In genomic region chr6:8160001-8160400, GRCm38 (mm10) we compare ENCODE assay signal across 27 mouse cellular contexts. TPM values are rescaled to one million over a fixed set of nuclear protein-coding genes. Genes with fewer than 3 reads are reported as not detected.
DNase-seq lines count a peak whose midpoint lies in the region; ATAC-seq and TF ChIP-seq lines count a peak whose summit lies in the region.
"Had no signal": no experiment of that assay in that cellular context is flagged by ENCODE, and none has a peak within 500 bp of the region (broad histone marks: within the 10 kb centered on the region; RNA-seq: fewer than 3 reads in every experiment).

No protein-coding gene starts in this region.

- H3K4me3 ChIP-seq in embryonic facial prominence, embryonic 14.5 days (ENCODE audit: low read depth, low read length) = no peak overlapping the region
- H3K4me3 ChIP-seq in embryonic facial prominence, embryonic 10.5 days = no peak overlapping the region
- H3K4me3 ChIP-seq in embryonic fibroblast, embryonic 13.5 days (ENCODE audit: insufficient read depth, low read length) = no peak overlapping the region
- H3K4me3 ChIP-seq in myocyte = no peak overlapping the region
- no peak overlapping the region for H3K4me3 ChIP-seq in heart, embryonic 11.5 days (ENCODE audit: low read depth, low read length)
- H3K4me3 ChIP-seq: embryonic facial prominence, embryonic 12.5 days; embryonic facial prominence, embryonic 15.5 days; forebrain, embryonic 10.5 days; forebrain, embryonic 12.5 days had no signal

- peak; percentile 48 for DNase-seq in embryonic facial prominence, embryonic 14.5 days (ENCODE audit: low spot score)
- DNase-seq in embryonic facial prominence, embryonic 10.5 days (ENCODE audit: low spot score) = no peak
- DNase-seq: adrenal gland, adult 8-10 months; adrenal gland, postnatal 25 days; B cell, adult 2 months; cerebellum, adult 11 months; cerebellum, adult 18-20 months; cerebellum, adult 8-10 months; cerebellum, adult 9-11 months; cerebellum, postnatal 14 days; cerebellum, postnatal 36 days; embryo, embryonic 11 days had no signal

- H3K4me2 ChIP-seq in embryonic facial prominence, embryonic 14.5 days (ENCODE audit: low read depth, low read length) = no peak overlapping the region
- peak overlapping the region; percentile 18 for H3K4me2 ChIP-seq in myocyte (ENCODE audit: low read depth)
- no peak overlapping the region for H3K4me2 ChIP-seq in heart, embryonic 11.5 days
- H3K4me2 ChIP-seq: embryonic facial prominence, embryonic 12.5 days; embryonic facial prominence, embryonic 15.5 days; forebrain, embryonic 12.5 days had no signal

- H3K9ac ChIP-seq in embryonic facial prominence, embryonic 14.5 days (ENCODE audit: low read depth, low read length) = no peak overlapping the region
- H3K9ac ChIP-seq in heart, embryonic 11.5 days (ENCODE audit: low read depth, low read length) = no peak overlapping the region
- H3K9ac ChIP-seq: embryonic facial prominence, embryonic 12.5 days; embryonic facial prominence, embryonic 15.5 days; forebrain, embryonic 12.5 days had no signal

- peaks cover 4% of the 10 kb centered on the region; the same call in 1 of the 2 replicates for H3K4me1 ChIP-seq in embryonic facial prominence, embryonic 14.5 days (ENCODE audit: control insufficient read depth, insufficient read depth, low read length)
- H3K4me1 ChIP-seq in embryonic facial prominence, embryonic 10.5 days = peaks cover 9% of the 10 kb centered on the region; the same call in 1 of the 2 replicates
- peaks cover 3% of the 10 kb centered on the region for H3K4me1 ChIP-seq in embryonic fibroblast, embryonic 13.5 days (ENCODE audit: control insufficient read depth, insufficient read depth, low read length)
- no peaks in the 10 kb centered on the region for H3K4me1 ChIP-seq in heart, embryonic 11.5 days (ENCODE audit: control insufficient read depth, insufficient read depth, low read length)
- H3K4me1 ChIP-seq: embryonic facial prominence, embryonic 15.5 days; forebrain, embryonic 12.5 days had no signal

- 32% methylated on average over 2 of the region's 2 CpGs for WGBS in embryonic facial prominence, embryonic 14.5 days
- 62% methylated on average over 2 of the region's 2 CpGs for WGBS in embryonic facial prominence, embryonic 10.5 days
- WGBS in heart, embryonic 11.5 days (ENCODE audit: insufficient replicate concordance) = 49% methylated on average over 2 of the region's 2 CpGs

- H3K9me3 ChIP-seq in embryonic facial prominence, embryonic 14.5 days (ENCODE audit: control insufficient read depth, low read length) = no peaks in the 10 kb centered on the region
- H3K9me3 ChIP-seq in embryonic facial prominence, embryonic 10.5 days = no peaks in the 10 kb centered on the region
- no peaks in the 10 kb centered on the region for H3K9me3 ChIP-seq in heart, embryonic 11.5 days (replicated peaks; ENCODE audit: control insufficient read depth, low read length)
- H3K9me3 ChIP-seq: embryonic facial prominence, embryonic 12.5 days; embryonic facial prominence, embryonic 15.5 days; forebrain, embryonic 10.5 days; forebrain, embryonic 12.5 days; G1E had no signal

- no peak for TF ChIP-seq CTCF in embryonic fibroblast, embryonic 13.5 days (IDR thresholded peaks at IDR 0.05; ENCODE audit: borderline replicate concordance, insufficient read depth, low read length)

- H3K27ac ChIP-seq in embryonic facial prominence, embryonic 14.5 days (replicated peaks; ENCODE audit: low read depth, low read length) = no peak overlapping the region
- no peak overlapping the region for H3K27ac ChIP-seq in embryonic facial prominence, embryonic 10.5 days (replicated peaks)
- peak overlapping the region; percentile 55 for H3K27ac ChIP-seq in embryonic fibroblast, embryonic 13.5 days (ENCODE audit: insufficient read depth, low read length)
- H3K27ac ChIP-seq in heart, embryonic 11.5 days (ENCODE audit: low read depth, low read length) = no peak overlapping the region
- H3K27ac ChIP-seq: embryonic facial prominence, embryonic 12.5 days; embryonic facial prominence, embryonic 15.5 days; forebrain, embryonic 10.5 days; forebrain, embryonic 12.5 days had no signal

- ATAC-seq in embryonic facial prominence, embryonic 14.5 days (ENCODE audit: low read depth) = no peak
- ATAC-seq in inflammation-experienced regulatory T-cells, adult 6 months = no peak
- no peak for ATAC-seq in heart, embryonic 11.5 days (replicated peaks; ENCODE audit: insufficient number of reproducible peaks, low FRiP score, low TSS enrichment)
- ATAC-seq: activated CD4-positive, CD25-positive, alpha-beta regulatory T cell, adult 4 months; CD4-positive, CD25-positive, alpha-beta regulatory T cell, adult 4 months; forebrain, embryonic 14.5 days; forebrain, embryonic 16.5 days; Patski had no signal

- H3K27me3 ChIP-seq in embryonic facial prominence, embryonic 14.5 days (replicated peaks; ENCODE audit: control insufficient read depth, insufficient read depth, low read length) = no peaks in the 10 kb centered on the region
- no peaks in the 10 kb centered on the region for H3K27me3 ChIP-seq in embryonic facial prominence, embryonic 10.5 days (replicated peaks; ENCODE audit: low read depth, poor library complexity, severe bottlenecking)
- H3K27me3 ChIP-seq in myocyte (ENCODE audit: control insufficient read depth, insufficient read depth, insufficient read length) = no peaks in the 10 kb centered on the region
- no peaks in the 10 kb centered on the region for H3K27me3 ChIP-seq in heart, embryonic 11.5 days (ENCODE audit: control insufficient read depth, insufficient read depth, low read length)
- H3K27me3 ChIP-seq: CH12.LX; embryonic facial prominence, embryonic 12.5 days; embryonic facial prominence, embryonic 15.5 days; forebrain, embryonic 12.5 days had no signal

- no peaks in the 10 kb centered on the region for H3K36me3 ChIP-seq in embryonic facial prominence, embryonic 14.5 days (ENCODE audit: control insufficient read depth, insufficient read depth, low read length)
- no peaks in the 10 kb centered on the region for H3K36me3 ChIP-seq in embryonic facial prominence, embryonic 10.5 days (replicated peaks)
- no peaks in the 10 kb centered on the region for H3K36me3 ChIP-seq in myocyte (ENCODE audit: control insufficient read depth, insufficient read depth)
- H3K36me3 ChIP-seq in heart, embryonic 11.5 days (ENCODE audit: control insufficient read depth, insufficient read depth, low read length) = no peaks in the 10 kb centered on the region
- H3K36me3 ChIP-seq: embryonic facial prominence, embryonic 12.5 days; embryonic facial prominence, embryonic 15.5 days; forebrain, embryonic 10.5 days; forebrain, embryonic 12.5 days; G1E had no signal

- TF ChIP-seq POLR2A in embryonic fibroblast, embryonic 13.5 days (IDR thresholded peaks at IDR 0.05; ENCODE audit: low read depth, low read length) = no peak
- TF ChIP-seq POLR2A in myocyte (IDR thresholded peaks at IDR 0.05; ENCODE audit: insufficient read length, low read depth) = no peak

- no peak overlapping the region for H3ac ChIP-seq in myocyte (ENCODE audit: control insufficient read depth, insufficient read length)

- no peaks in the 10 kb centered on the region for H3K79me2 ChIP-seq in myocyte (ENCODE audit: control insufficient read depth, insufficient read depth)

TF ChIP-seq in myocyte, 11 proteins besides CTCF, POLR2A, EP300 and RAD21:
- TF ChIP-seq TCF3 (IDR thresholded peaks at IDR 0.05; ENCODE audit: insufficient read length, low read depth) = no peak
- TF ChIP-seq SRF (IDR thresholded peaks at IDR 0.05; ENCODE audit: control insufficient read depth, insufficient read length, low read depth) = no peak
- no peak for TF ChIP-seq USF1 (IDR thresholded peaks at IDR 0.05; ENCODE audit: low read depth)
- TF ChIP-seq MYOG (IDR thresholded peaks at IDR 0.05; ENCODE audit: control insufficient read depth in 1 of 3, insufficient read depth in 1 of 3, insufficient read length in 2 of 3, low read depth in 2 of 3) = no peak
- TF ChIP-seq MAX (IDR thresholded peaks at IDR 0.05; ENCODE audit: low read depth) = no peak
- TF ChIP-seq E2F4 (IDR thresholded peaks at IDR 0.05; ENCODE audit: insufficient read depth) = no peak
- TF ChIP-seq POLR2AphosphoS2 (IDR thresholded peaks at IDR 0.05; ENCODE audit: insufficient read length, low read depth) = no peak
- TF ChIP-seq MYOD1 (IDR thresholded peaks at IDR 0.05; ENCODE audit: control insufficient read depth in 1 of 3, insufficient read length in 2 of 3, low read depth in 2 of 3) = no peak
- no peak for TF ChIP-seq REST (IDR thresholded peaks at IDR 0.05; ENCODE audit: insufficient read depth, insufficient read length)
- no peak for TF ChIP-seq TCF12 (IDR thresholded peaks at IDR 0.05; ENCODE audit: insufficient read depth, poor library complexity, severe bottlenecking)
- TF ChIP-seq CEBPB (IDR thresholded peaks at IDR 0.05; ENCODE audit: insufficient read depth, poor library complexity, severe bottlenecking) = no peak

RNA-seq across cellular contexts. Expression of gene Col28a1, which starts 32.4 kb away (rescaled TPM):
- 1.1 and 1.3 TPM in 2 replicates for polyA plus RNA-seq in embryonic facial prominence, embryonic 14.5 days (2014; fragmentation: Nextera tagmentation; extraction: Ambion mirVana)
- polyA plus RNA-seq in embryonic facial prominence, embryonic 10.5 days (2016; fragmentation: Nextera tagmentation; extraction: Ambion mirVana) = 0.10 and 0.21 TPM in 2 replicates
- polyA plus RNA-seq in embryonic fibroblast, embryonic 13.5 days (2011; ENCODE audit: insufficient read length, low read depth, missing spikeins) = 1.5 and 1.6 TPM in 2 replicates
- polyA plus RNA-seq in myocyte (2012; fragmentation: generic; extraction: Trizol) = not detected
- polyA plus RNA-seq in inflammation-experienced regulatory T-cells, adult 6 months (2017; shearing (Covaris generic)) = not detected
- polyA plus RNA-seq in heart, embryonic 11.5 days (2014; fragmentation: Nextera tagmentation; extraction: Ambion mirVana) = not detected in 2 replicates
- polyA plus RNA-seq: activated CD4-positive, CD25-positive, alpha-beta regulatory T cell, adult 4 months; CD4-positive, CD25-positive, alpha-beta regulatory T cell, adult 4 months; forebrain, embryonic 12.5 days; G1E; Patski had no signal

RNA-seq across cellular contexts. Expression of gene Mios, which starts 49.0 kb away (rescaled TPM):
- polyA plus RNA-seq in embryonic facial prominence, embryonic 14.5 days (2014; fragmentation: Nextera tagmentation; extraction: Ambion mirVana) = 26.2 and 29.3 TPM in 2 replicates
- polyA plus RNA-seq in embryonic facial prominence, embryonic 10.5 days (2016; fragmentation: Nextera tagmentation; extraction: Ambion mirVana) = 26.8 and 28.6 TPM in 2 replicates
- polyA plus RNA-seq in embryonic fibroblast, embryonic 13.5 days (2011; ENCODE audit: insufficient read length, low read depth, missing spikeins) = 20.2 and 23.8 TPM in 2 replicates
- 5.0 TPM for polyA plus RNA-seq in myocyte (2012; fragmentation: generic; extraction: Trizol)
- 10 to 100 TPM; 10.2 to 16.6 (median 10.8) TPM for polyA plus RNA-seq in inflammation-experienced regulatory T-cells, adult 6 months (2017; shearing (Covaris generic))
- 17.5 and 17.8 TPM in 2 replicates for polyA plus RNA-seq in heart, embryonic 11.5 days (2014; fragmentation: Nextera tagmentation; extraction: Ambion mirVana)
